18 mouse cellular contexts compared by ENCODE assay signal in the genomic region with DNA sequence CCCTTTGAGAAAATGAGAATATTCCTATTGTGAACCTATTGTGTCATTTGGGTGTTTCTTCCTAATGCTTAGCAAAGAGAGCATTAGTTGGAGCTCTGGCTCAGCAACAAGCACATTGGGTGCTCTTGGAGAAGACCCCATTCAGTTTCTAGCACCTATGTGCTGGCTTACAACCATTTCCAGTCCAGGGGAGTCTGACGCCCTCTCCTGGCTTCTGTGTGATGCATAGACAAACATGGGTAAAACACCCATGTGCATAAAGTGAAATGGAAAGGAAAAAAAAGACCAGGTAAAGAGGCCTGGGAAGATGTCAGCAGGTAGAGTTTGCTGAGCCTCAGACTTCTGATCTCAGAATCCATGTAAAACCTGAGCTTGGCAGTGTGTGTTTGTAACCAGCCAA. TPM values are rescaled to one million over a fixed set of nuclear protein-coding genes. Genes with fewer than 3 reads are reported as not detected.
DNase-seq lines count a peak whose midpoint lies in the region; ATAC-seq and TF ChIP-seq lines count a peak whose summit lies in the region.
"Had no signal": no experiment of that assay in that cellular context is flagged by ENCODE, and none has a peak within 500 bp of the region (broad histone marks: within the 10 kb centered on the region; RNA-seq: fewer than 3 reads in every experiment).

No protein-coding gene starts in this region.

- H3K9ac ChIP-seq in CH12.LX (ENCODE audit: insufficient read depth, low read depth) = no peak overlapping the region
- peak overlapping the region; percentile 67 for H3K9ac ChIP-seq in liver, embryonic 14.5 days (replicated peaks)
- H3K9ac ChIP-seq in forebrain, embryonic 16.5 days (replicated peaks; ENCODE audit: low read depth, low read length) = no peak overlapping the region
- H3K9ac ChIP-seq: forebrain, embryonic 12.5 days; heart, embryonic 15.5 days; stomach, embryonic 15.5 days had no signal

- H3K4me2 ChIP-seq in CH12.LX (ENCODE audit: insufficient read depth, low read depth, poor library complexity, severe bottlenecking) = no peak overlapping the region
- H3K4me2 ChIP-seq in liver, embryonic 14.5 days (ENCODE audit: low read depth) = peak overlapping the region; percentile 68
- H3K4me2 ChIP-seq in forebrain, embryonic 16.5 days (ENCODE audit: low read length) = no peak overlapping the region
- H3K4me2 ChIP-seq: forebrain, embryonic 12.5 days; heart, embryonic 15.5 days; stomach, embryonic 15.5 days had no signal

- H3K4me3 ChIP-seq in heart, embryonic 10.5 days = peak overlapping the region; percentile 23; the same call in 1 of the 2 replicates
- H3K4me3 ChIP-seq in CH12.LX (replicated peaks in 1 of 3; ENCODE audit: low read depth in 2 of 3, low read length in 2 of 3, poor library complexity in 1 of 3) = no peak overlapping the region
- H3K4me3 ChIP-seq in liver, embryonic 14.5 days (ENCODE audit: insufficient read depth in 1 of 2, low read depth in 2 of 2, low read length in 2 of 2) = peak overlapping the region; percentile 31 to 42
- no peak overlapping the region for H3K4me3 ChIP-seq in forebrain, embryonic 16.5 days (replicated peaks; ENCODE audit: low read length)
- H3K4me3 ChIP-seq: forebrain, embryonic 12.5 days; heart, embryonic 15.5 days; hindbrain, embryonic 10.5 days; stomach, embryonic 15.5 days had no signal

- no peak for DNase-seq in heart, embryonic 10.5 days (ENCODE audit: low spot score)
- DNase-seq in heart, adult 8-10 months (ENCODE audit: low spot score) = no peak
- no peak for DNase-seq in CH12.LX (ENCODE audit: extremely low read depth)
- no peak for DNase-seq in liver, embryonic 14.5 days (ENCODE audit: low read depth in 3 of 3, low spot score in 3 of 3)
- no peak for DNase-seq in ovary, postnatal 10 days (ENCODE audit: low spot score)
- DNase-seq in kidney, postnatal 14 days = no peak
- DNase-seq: gastrocnemius, postnatal 14 days; left cerebral cortex, postnatal 4 days; lung, adult 18-20 months; thymus, adult 18-20 months had no signal

- no peaks in the 10 kb centered on the region for H3K9me3 ChIP-seq in heart, embryonic 10.5 days
- no peaks in the 10 kb centered on the region for H3K9me3 ChIP-seq in CH12.LX (replicated peaks; ENCODE audit: low read length)
- H3K9me3 ChIP-seq in liver, embryonic 14.5 days (ENCODE audit: control insufficient read depth, low read length) = no peaks in the 10 kb centered on the region
- no peaks in the 10 kb centered on the region for H3K9me3 ChIP-seq in forebrain, embryonic 16.5 days (ENCODE audit: control insufficient read depth, low read length)
- H3K9me3 ChIP-seq: forebrain, embryonic 12.5 days; heart, embryonic 15.5 days; hindbrain, embryonic 10.5 days; stomach, embryonic 15.5 days had no signal

- peak overlapping the region; percentile 74 for H3K27ac ChIP-seq in heart, embryonic 10.5 days
- no peak overlapping the region for H3K27ac ChIP-seq in CH12.LX (ENCODE audit: insufficient read depth, low read depth)
- H3K27ac ChIP-seq in liver, embryonic 14.5 days = peak overlapping the region; percentile 88
- no peak overlapping the region for H3K27ac ChIP-seq in forebrain, embryonic 16.5 days (ENCODE audit: low read length)
- H3K27ac ChIP-seq: heart, embryonic 15.5 days; hindbrain, postnatal 0 days; stomach, embryonic 15.5 days had no signal

- dilution Hi-C loops in CH12.LX (cut with MboI; ENCODE audit: extremely low pct_ligation_motif_present, extremely low pct_unique_long_range_greater_than_20kb, low sequenced_read_pairs) = no loop called here

- 75% methylated on average over 1 of the region's 1 CpGs for WGBS in heart, embryonic 10.5 days
- 48% methylated on average over 1 of the region's 1 CpGs for WGBS in liver, embryonic 14.5 days (ENCODE audit: insufficient replicate concordance)
- 87% methylated on average over 1 of the region's 1 CpGs for WGBS in forebrain, embryonic 16.5 days

- TF ChIP-seq RAD21 in CH12.LX (IDR thresholded peaks at IDR 0.05; ENCODE audit: low read depth, low read length) = no peak; the same call in 1 of the 2 replicates

- H3K27me3 ChIP-seq in heart, embryonic 10.5 days (ENCODE audit: insufficient read depth, poor library complexity, severe bottlenecking) = 0 out of 2 replicates have a peak, but pooled peaks cover 2% of the 10 kb centered on the region
- H3K27me3 ChIP-seq in CH12.LX (replicated peaks) = no peaks in the 10 kb centered on the region
- H3K27me3 ChIP-seq in liver, embryonic 14.5 days (ENCODE audit: control insufficient read depth, insufficient read depth, low read length) = no peaks in the 10 kb centered on the region
- no peaks in the 10 kb centered on the region for H3K27me3 ChIP-seq in forebrain, embryonic 16.5 days (replicated peaks; ENCODE audit: control insufficient read depth, insufficient read depth, low read length)
- H3K27me3 ChIP-seq: forebrain, embryonic 12.5 days; heart, embryonic 15.5 days; stomach, embryonic 15.5 days had no signal

- no peaks in the 10 kb centered on the region for H3K79me2 ChIP-seq in CH12.LX (replicated peaks; ENCODE audit: control insufficient read depth, extremely low read depth, insufficient read depth, poor library complexity, severe bottlenecking)

- H3K4me1 ChIP-seq in heart, embryonic 10.5 days = peaks cover 21% of the 10 kb centered on the region
- H3K4me1 ChIP-seq in CH12.LX (ENCODE audit: control insufficient read depth in 1 of 2, insufficient read depth in 2 of 2) = 0 out of 4 replicates have a peak, but pooled peaks cover 0 to 6% of the 10 kb centered on the region in 2 experiments
- peaks cover 57 to 72% of the 10 kb centered on the region in 2 experiments for H3K4me1 ChIP-seq in liver, embryonic 14.5 days (replicated peaks; ENCODE audit: control insufficient read depth in 2 of 2, insufficient read depth in 2 of 2, low read length in 1 of 2)
- peaks cover 17% of the 10 kb centered on the region for H3K4me1 ChIP-seq in forebrain, embryonic 16.5 days (replicated peaks; ENCODE audit: control insufficient read depth, insufficient read depth, low read length)
- H3K4me1 ChIP-seq: forebrain, embryonic 12.5 days; hindbrain, embryonic 10.5 days; stomach, embryonic 15.5 days had no signal

- TF ChIP-seq CTCF in CH12.LX (conservative IDR thresholded peaks at IDR 0.05 in 1 of 2, IDR thresholded peaks at IDR 0.05 in 1 of 2; ENCODE audit: low read depth in 2 of 2, low read length in 2 of 2) = peak in 1 of 2 experiments; percentile 21; a peak in 2 of 4 replicates
- peak; percentile 58 for TF ChIP-seq CTCF in liver, embryonic 14.5 days (IDR thresholded peaks at IDR 0.05; ENCODE audit: low read depth)

- TF ChIP-seq POLR2A in CH12.LX (IDR thresholded peaks at IDR 0.05; ENCODE audit: low read depth, low read length) = no peak

- 0 out of 2 replicates have a peak, but pooled peaks have one; percentile 24 for ATAC-seq in erythroblast, adult 5-6 weeks (replicated peaks; ENCODE audit: low FRiP score, poor library complexity, severe bottlenecking)
- no peak for ATAC-seq in liver, embryonic 14.5 days (ENCODE audit: insufficient read depth)
- ATAC-seq in forebrain, embryonic 16.5 days = no peak
- ATAC-seq: hindbrain, postnatal 0 days; midbrain, embryonic 16.5 days had no signal

- in situ Hi-C loops in CH12.LX (cut with MboI; ENCODE audit: low pct_ligation_motif_present, low pct_unique_long_range_greater_than_20kb, low sequenced_read_pairs) = no loop called here

- TF ChIP-seq EP300 in CH12.LX (IDR thresholded peaks at IDR 0.05; ENCODE audit: low read length) = no peak
- no peak for TF ChIP-seq EP300 in liver, embryonic 14.5 days (IDR thresholded peaks at IDR 0.05; ENCODE audit: low read depth)

- H3K36me3 ChIP-seq in heart, embryonic 10.5 days = no peaks in the 10 kb centered on the region
- H3K36me3 ChIP-seq in CH12.LX (replicated peaks in 1 of 2; ENCODE audit: control insufficient read depth in 1 of 2, insufficient read depth in 1 of 2, low read length in 1 of 2) = no peaks in the 10 kb centered on the region
- H3K36me3 ChIP-seq in liver, embryonic 14.5 days (replicated peaks; ENCODE audit: control insufficient read depth, insufficient read depth, low read depth) = no peaks in the 10 kb centered on the region
- H3K36me3 ChIP-seq in forebrain, embryonic 16.5 days (ENCODE audit: control insufficient read depth, insufficient read depth) = no peaks in the 10 kb centered on the region
- H3K36me3 ChIP-seq: forebrain, embryonic 12.5 days; heart, embryonic 15.5 days; hindbrain, embryonic 10.5 days; stomach, embryonic 15.5 days had no signal

TF ChIP-seq in CH12.LX, 34 proteins besides CTCF, POLR2A, EP300 and RAD21:
- TF ChIP-seq JUND (conservative IDR thresholded peaks at IDR 0.05; ENCODE audit: low read depth, low read length) (no peak), SMC3 (IDR thresholded peaks at IDR 0.05; ENCODE audit: low read depth, low read length) (0 out of 2 replicates have a peak, but pooled peaks have one; percentile 9)

RNA-seq across cellular contexts. Expression of a gene that starts 34.7 kb away (rescaled TPM):
- 41.6 and 41.8 TPM in 2 replicates for polyA plus RNA-seq in heart, embryonic 10.5 days (2016; fragmentation: Nextera tagmentation; extraction: Ambion mirVana)
- 10 to 100 TPM in 2 of 4 experiments, 1 to 10 TPM in 2; 7.6 to 13.2 (median 10.0) TPM for total RNA-seq in heart, adult 8-10 months (2022)
- total RNA-seq in CH12.LX (2012; rRNA removed) = 43.1 and 47.2 TPM in 2 replicates
- total RNA-seq in CH12.LX (2014; rRNA removed) = 72.1 and 77.3 TPM in 2 replicates
- 78.2 and 95.1 TPM in 2 replicates for polyA plus RNA-seq in CH12.LX (2012; ENCODE audit: insufficient read length, low read depth)
- total RNA-seq in erythroblast, adult 5-6 weeks (2015; ENCODE audit: low replicate concordance) = 40.5 and 44.1 TPM in 2 replicates
- total RNA-seq in erythroblast, adult 5-6 weeks (2017; ENCODE audit: low replicate concordance) = 240 and 313 TPM in 2 replicates
- 37.7 and 50.7 TPM in 2 replicates for polyA plus RNA-seq in liver, embryonic 14.5 days (2012; rRNA removed)
- 42.7 and 49.2 TPM in 2 replicates for polyA plus RNA-seq in liver, embryonic 14.5 days (2014; fragmentation: Nextera tagmentation; extraction: Ambion mirVana)
- 58.3 and 60.4 TPM in 2 replicates for polyA plus RNA-seq in forebrain, embryonic 16.5 days (2015; fragmentation: Nextera tagmentation; extraction: Ambion mirVana)

Comparison
In these comparisons a context has a peak if more than half of its experiments do, and no peak if none do; other contexts are left out.
1. H3K27ac ChIP-seq: peak in heart, embryonic 10.5 days (single experiment) and liver, embryonic 14.5 days (single experiment); none in CH12.LX (single experiment) and forebrain, embryonic 16.5 days (single experiment).
2. H3K4me3 ChIP-seq: peak in heart, embryonic 10.5 days (single experiment) and liver, embryonic 14.5 days (2 of 2); none in CH12.LX (0 of 3) and forebrain, embryonic 16.5 days (single experiment).